Mouse (Mus musculus) large intestine, adult 2 months (tissue): ENCODE data around the gene Mapk3. TPM values are rescaled to one million over a fixed set of nuclear protein-coding genes. Genes with fewer than 3 reads are reported as not detected.
"Not testable (repeated sequence)": the region's sequence is repeated elsewhere in the genome, so short reads cannot be mapped to it uniquely, and the experiment has no call there.

Experiments used
- DNase-seq: peaks from one replicate; pipeline ENCODE4 v3.0.0-alpha.2; 2012; ENCODE audit warnings: low read depth, low spot score
- WGBS: fragments of 180-500 bp; shearing (Covaris S2); methylation state at CpG from one replicate; pipeline ENCODE4 v1.1.7; 2018; 5-methylcytosine and 5-hydroxymethylcytosine counted together
- polyA plus RNA-seq: library from polyadenylated mRNA; depleted of rRNA; stranded (reverse); fragments of >200 nt; gene quantifications from 2 replicates; pipeline ENCODE4 v1.2.3, GENCODE M21; 2012

Mapk3 gene
- polyA plus RNA-seq, 1 experiment = 498 TPM

DNA sequence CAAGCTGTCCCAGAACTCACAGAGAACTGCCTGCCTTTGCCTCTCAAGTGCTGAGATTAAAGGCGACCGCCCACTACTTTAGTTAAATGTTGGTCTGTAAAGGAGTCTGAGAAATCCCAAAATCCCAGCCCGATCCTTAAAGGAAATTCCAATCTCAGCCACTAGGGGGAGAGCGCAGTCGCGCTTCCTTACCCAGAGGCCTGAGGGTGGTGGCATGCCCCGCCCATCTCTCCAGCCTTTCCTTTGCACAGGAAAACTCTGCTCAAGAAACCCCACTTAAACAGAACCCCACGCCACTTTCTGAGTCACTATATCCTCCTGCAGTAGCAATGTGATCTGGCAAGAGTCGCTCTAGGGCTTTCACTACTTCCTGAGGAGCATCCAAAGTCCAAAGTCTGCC, 4.5 kb upstream of the Mapk3 start:
- no peak for DNase-seq
- 1% methylated on average over 9 of the region's 9 CpGs for WGBS

DNA sequence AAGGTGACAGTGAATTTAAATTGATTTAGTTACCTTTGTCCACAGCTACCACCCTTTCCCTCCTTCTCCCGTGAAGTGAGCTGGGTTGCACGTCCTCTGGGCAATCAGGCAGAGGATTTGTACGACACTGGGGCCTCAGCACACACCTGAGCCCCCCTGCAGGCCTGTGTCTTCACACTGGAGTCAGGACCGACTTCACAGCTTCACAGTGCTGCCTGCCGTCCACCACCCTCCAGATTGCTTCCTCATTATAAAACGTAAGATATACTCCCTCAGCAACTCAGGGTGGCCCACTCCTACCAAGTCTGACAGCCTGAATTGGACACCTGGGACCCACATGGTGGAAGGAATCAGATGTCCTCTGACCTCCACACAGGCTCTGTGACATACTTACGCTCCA, 862 bp upstream of the Mapk3 start:
- WGBS = 79% methylated on average over 7 of the region's 7 CpGs
- no peak for DNase-seq

DNA sequence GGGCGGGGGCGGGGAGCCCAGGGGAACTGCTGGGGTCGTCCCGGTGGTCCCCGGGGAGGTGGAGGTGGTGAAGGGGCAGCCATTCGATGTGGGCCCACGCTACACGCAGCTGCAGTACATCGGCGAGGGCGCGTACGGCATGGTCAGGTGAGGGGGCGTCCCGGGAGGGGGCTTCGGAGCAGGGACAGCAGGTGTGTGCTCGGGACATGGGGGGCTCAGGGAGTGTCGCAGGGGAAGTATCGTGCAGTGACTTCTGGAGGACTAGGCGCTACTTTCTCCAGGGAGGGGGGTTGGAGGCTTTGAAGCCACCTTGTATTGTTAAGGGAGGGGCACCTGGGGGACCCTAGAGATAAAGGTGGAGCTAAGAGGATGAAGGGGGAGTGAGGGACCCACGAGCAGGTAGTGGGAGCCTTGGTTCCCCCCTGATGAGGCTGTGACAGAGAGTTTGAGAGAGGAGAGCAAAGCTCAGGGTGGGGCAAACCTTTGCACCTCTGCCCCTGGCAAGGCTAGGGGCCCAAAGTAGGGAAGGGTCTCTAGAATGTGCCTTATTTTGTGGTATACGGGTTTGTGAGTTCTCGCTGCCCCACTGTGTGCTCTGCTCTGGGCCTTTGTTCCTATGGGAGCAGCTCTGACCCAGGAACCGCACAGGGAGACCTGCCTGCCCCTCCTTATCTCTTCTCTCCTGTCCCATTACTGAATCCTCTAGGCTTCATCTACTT, 430 bp downstream of the Mapk3 start:
- 0% methylated on average over 22 of the region's 24 CpGs for WGBS
- DNase-seq = no peak

DNA sequence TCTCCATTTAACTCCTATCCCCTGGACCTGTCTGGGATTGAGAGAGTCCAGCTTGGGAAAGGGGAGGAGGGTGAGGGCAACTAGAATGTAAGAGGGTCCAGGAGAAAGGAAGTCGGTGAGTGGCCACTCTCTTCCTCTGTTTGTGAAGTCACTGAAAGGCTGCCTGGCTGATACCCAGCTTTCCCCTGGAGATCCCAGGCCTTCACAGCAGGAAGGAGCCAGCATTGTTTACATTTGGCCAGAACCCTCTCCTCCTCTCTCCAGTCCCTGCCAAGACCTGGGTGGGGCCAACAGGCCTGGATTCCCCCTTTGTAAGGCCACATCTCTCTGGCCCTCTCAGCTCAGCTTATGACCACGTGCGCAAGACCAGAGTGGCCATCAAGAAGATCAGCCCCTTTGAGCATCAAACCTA, 996 bp downstream of the Mapk3 start:
- DNase-seq = no peak
- 2% methylated on average over 3 of the region's 3 CpGs for WGBS

DNA sequence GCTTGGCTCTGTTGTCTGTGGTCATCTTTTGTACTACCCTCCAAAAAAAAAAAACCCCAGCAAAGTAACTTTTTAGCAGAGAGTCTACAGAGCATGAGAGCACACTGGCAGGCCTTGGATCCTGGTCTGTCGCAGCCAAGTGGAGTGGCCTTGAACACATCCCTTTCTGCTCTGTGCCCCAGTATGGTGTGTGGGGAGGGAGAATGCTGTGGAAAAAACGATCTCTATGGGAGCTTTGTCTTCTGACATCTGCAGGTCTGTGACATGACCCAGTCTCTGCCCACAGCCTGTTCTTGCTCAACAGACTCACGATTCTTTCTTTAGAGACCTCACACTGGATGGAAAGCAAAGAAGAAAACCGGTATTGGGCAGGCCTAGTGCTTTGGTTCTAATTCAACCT, 1.6 kb downstream of the Mapk3 start:
- DNase-seq = no peak
- 11% methylated on average over 4 of the region's 4 CpGs for WGBS

DNA sequence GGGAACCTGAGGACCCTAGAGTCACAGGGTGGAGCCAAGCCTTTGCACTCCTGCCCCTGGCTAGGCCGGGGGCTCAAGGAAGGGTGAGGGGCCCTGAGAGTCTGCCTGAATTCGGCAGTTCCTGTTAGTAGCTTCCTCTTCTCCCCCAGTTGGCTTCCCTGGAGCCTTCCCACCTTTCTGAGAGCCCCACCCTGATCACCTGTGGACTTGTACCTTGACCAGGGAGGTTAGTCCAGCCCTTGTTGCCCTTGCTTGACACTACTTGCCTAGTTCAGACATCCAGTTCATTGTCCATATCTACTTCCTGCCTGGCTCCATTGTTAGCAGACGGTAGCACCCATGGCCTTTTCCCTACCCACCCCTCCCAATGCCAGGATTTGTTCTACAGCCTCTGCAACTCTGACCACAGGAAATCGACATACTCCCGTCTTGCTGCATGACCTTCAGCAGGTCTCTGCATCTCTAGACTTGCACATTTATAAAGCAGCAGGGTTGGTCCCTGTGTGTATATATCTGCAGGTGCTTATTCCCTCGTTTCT, 2.2 kb downstream of the Mapk3 start:
- no peak for DNase-seq
- 20% methylated on average over 6 of the region's 6 CpGs for WGBS

DNA sequence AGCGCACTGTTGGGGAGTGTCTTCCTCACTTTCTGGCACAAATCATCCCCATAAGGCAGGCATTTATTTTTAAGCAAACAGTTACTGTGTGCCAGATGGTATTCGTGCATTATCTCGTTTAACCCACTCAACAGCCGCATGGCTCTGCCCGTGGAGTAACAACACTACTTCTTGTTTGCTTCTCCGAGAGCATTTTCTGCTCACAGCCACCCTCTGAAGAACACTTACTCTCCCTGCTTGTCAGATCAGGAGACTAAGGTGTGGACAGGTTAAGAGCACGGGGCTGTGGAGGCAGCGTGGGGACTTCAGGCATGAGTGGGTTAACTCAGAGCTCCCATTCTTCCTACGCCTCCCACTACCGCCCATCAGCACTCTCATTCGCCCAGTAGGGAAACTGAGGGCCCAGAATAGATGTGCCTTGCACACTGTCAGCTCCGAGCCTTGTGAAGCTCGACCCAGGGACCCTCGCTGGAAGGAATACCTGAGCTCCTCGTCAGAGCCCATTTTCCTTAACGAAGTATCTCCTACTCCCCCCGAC, 3.1 kb downstream of the Mapk3 start:
- WGBS = 54% methylated on average over 17 of the region's 17 CpGs
- no peak for DNase-seq

DNA sequence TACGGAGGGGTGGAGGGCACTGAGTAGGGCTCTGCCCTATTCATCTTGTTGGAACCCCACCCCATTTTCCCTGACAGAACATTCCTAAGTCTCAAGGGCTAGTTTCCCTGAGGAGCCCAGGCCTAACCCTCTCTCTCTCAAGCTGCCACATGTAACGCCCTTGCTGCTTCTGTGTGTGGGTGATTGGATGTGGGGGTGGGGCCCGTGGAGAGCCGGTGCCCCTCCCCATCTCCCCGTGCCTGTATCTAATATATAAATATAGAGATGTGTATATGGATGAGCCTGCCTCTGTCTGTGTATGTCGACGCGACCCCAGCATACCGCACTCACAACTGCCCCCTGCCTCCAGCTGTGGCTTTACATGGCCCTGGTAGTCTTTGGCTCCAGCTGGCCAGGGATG, 6.1 kb downstream of the Mapk3 start:
- WGBS = 70% methylated on average over 9 of the region's 9 CpGs
- no peak for DNase-seq

DNA sequence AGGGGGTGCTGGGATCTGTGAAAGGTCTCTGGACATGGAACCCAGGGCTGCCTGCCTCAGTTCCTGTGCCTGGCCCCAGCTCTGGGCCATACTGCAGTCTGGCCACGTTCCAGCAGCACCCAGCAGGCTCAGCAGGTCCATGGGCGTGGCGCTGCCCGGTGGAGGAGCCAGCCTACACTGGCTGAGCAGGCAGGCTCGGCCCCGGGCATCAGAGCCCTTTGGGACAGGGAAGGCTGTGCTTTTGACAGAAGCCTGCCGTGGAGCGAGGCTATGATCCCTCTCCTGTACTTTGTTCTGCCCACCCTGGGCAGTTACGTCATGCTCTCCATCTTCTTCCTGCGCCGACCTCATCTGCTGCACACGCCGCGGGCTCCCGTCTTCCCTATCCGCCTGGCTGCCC, 6.8 kb downstream of the Mapk3 start, which contains the start of gene Gdpd3:
Gene Gdpd3, plus strand, starts transcription at position 134 of the 400 bp plus-strand sequence.
- 61% methylated on average over 16 of the region's 16 CpGs for WGBS
- DNase-seq = no peak

DNA sequence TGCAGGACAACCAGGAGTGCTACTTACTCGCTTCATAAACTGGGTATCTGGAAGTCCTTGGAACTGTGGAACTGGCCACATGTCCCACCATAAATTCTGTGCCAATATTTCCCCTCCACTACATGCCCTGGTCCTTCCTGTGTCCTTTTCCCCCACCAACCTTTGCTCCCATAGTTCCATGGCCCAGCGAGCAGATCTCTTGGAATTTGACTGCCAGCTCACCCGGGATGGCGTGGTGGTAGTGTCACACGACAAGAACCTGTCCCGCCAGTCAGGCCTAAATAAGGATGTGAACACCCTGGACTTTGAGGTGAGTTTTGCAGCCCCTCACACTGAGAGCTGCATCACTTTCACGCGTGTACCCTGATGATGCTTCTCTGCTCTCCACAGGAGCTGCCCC, 7.6 kb downstream of the Mapk3 start:
- no peak for DNase-seq
- whole genome bisulfite sequencing = 88% methylated on average over 8 of the region's 8 CpGs

DNA sequence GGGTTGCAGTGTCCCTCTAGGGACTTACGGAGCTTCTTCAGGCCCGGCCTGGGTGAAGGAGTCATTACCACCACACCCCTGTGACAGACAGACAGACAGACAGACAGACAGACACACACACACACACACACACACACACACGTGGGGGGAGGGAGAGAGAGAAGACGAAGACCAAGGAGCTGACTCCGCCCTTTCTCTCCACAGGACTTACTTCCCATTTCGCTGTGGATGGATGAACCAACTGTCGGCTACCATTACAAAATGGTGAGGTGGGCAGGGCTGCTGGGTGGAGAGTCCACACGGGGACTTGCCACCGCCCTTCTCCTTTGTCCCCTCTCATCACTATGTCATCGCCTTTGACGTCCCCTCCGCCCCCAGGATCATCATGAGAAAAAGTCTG, 11.4 kb downstream of the Mapk3 start:
- 78% methylated on average over 12 of the region's 12 CpGs for WGBS
- no peak for DNase-seq

DNA sequence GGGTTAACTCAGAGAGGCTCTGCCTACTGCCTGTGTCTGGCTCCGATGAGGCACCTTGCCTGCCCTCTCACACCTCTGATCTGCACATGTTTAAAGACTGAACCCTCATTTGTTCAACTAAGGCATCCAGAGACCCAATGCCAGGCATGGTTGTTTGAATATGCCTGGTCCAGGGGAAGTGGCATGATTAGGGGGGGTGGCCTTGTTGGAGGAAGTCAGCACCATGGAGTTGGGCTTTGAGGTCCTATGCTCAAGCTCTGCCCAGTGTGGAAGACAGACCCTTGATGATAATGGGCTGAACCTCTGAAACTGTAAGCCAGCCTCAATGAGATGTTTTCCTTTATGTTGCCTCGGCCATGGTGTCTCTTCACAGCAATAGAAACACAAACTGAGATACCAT, 13.9 kb downstream of the Mapk3 start:
- 76% methylated on average over 2 of the region's 2 CpGs for WGBS

DNA sequence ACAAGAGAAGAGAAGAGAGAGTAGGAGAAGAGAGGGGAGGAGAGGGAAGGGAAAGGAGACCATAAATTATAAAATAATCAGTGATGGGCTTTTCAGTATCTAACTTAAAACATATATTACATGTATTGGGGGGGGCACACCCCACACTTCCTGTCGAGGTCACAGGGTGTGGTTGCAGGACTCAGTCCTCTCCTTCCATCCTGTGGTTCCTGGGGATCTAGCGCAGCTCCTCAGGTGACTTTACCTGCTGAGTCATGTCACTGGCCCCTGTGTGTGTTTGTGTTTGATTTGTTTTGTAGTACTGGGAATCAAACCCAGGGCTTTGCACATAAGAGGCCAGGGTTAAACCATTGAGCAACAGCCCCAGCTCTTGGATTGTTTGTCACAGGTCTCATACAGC, 15.1 kb downstream of the Mapk3 start:
- DNase-seq = no peak
- WGBS = 28% methylated on average over 2 of the region's 2 CpGs

More for the DNA sequence above, 13.9 kb downstream of the Mapk3 start:
- DNase-seq = no peak

DNA sequence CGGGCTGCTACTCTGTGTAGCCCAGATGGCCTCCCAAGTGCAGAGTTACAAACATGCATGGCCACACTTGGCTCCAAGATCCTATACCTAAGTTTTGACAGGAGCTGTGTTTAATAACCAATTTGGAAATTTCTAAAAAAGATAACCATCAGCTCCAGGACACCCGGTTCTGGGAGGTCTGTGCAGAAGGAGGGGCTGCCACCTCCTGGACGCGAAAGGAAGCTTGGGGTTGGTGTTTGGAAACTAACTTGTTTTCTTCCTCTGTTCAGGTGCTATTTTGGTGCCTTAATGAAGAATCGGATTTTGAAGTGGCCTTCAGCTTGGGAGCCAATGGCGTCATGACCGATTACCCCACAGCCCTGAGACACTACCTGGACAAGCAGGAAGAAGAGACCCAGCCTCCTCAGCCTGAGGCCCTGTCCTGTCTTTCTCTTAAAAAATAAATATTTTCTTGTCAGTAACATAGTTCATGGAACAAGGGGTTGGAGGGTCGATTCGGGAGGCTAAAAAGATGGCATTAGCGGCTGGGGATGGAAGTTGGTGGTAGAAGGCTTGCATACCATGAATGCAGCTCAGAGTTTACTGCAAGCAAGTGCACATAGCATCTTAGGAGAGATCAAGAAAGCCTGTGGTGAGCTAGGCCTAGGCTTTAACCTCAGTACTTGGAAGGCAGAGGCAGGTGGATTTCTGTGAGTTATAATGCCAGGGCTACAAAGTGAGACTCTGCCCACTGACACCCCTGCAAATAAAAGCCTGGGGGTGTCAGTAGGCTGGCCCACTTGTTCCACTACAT, 16.0 kb downstream of the Mapk3 start:
- no peak for DNase-seq
- WGBS = 69% methylated on average over 10 of the region's 10 CpGs

DNA sequence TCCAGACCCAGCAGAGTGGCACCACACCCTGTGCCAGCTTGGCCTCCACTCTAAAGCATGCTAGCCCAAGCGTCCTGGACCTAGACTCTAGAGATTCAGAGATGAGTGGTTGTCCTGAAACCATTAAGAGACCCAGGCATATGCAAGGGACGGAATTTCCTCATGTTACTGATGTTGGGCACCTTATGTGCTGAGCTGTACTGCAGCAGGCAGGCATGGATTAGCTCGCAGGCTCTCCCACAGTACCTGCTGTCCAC, 16.5 kb downstream of the Mapk3 start:
- WGBS = 50% methylated on average over 3 of the region's 3 CpGs
- no peak for DNase-seq

DNA sequence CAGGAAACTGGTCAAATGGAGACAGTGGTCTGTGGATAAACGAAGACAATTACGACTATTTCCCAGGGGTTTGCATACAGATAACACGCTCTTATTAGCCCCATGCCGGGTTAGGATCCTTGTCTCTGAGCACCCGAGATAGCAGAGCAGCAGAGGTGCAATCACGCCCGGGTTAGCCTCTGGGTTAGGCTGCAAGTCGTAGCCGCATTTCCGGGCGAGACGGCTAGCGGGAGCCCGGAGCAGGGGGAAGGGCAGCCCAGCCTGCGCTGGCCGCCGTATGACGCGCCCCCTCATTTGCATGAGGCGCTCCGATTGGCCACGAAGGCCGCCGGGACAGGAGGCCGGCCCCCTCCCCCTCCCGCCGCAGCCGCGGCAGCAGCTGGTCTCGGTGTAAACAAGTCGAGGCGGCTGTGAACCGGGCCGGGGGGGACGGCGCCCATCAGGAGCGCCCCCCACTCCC, 17.2 kb downstream of the Mapk3 start, which contains the start of gene Ypel3:
Gene Ypel3, plus strand, starts transcription at position 358 of the 460 bp plus-strand sequence.
- DNase-seq = no peak
- WGBS = under 1% methylated on average over 36 of the region's 37 CpGs

DNA sequence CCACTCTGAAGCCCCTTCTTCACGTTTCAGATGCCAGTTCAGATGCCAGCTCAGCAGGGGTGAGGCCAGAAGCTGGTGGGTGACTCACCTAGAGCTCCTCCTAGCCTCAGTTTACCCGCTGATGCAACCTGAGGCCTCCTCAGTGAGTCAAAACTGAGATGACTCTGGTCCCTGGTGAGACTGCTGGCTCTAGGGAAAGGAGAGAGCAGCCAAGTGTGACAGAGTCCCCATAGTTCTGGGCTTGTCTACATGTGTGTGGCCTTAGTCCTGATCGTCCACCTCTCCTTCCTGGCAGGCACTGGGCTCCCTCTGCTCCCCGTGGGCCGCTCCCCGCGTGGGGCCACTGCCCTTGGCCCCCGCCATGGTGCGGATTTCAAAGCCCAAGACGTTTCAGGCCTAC, 18.1 kb downstream of the Mapk3 start:
- DNase-seq = no peak
- WGBS = 53% methylated on average over 10 of the region's 10 CpGs

DNA sequence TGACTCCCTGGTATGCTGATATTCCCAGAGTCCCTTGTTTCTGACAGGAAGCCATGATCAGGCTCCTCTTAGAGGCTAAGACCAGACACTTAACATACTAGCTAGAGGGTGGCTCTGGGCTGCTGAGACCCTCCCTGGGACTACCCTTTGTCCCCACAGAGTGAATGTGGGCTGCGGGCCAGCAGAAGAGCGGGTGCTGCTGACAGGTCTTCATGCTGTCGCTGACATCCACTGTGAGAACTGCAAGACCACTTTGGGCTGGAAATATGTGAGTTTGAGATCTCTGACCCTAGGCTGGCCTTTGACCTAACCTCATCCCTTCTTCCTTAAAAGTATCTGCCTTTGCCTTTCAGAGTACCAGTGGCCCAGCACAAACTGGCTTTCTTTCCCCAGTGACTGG, 18.7 kb downstream of the Mapk3 start:
- DNase-seq = no peak
- WGBS = 87% methylated on average over 3 of the region's 3 CpGs

DNA sequence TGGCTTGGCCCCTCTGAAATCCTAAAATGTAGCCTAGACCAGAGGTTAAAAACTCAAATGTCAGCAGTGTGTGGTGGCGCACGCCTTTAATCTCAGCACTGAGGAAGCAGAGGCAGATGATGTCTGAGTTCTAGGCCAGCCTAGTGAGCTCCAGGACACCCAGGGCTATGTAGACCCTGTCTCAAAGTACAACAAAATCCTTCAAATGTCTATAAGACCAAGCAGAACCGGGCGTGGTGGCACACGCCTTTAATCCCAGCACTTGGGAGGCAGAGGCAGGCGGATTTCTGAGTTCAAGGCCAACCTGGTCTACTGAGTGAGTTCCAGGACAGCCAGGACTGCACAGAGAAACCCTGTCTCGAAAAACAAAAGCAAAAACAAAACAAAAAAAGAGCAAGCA, 19.7 kb downstream of the Mapk3 start:
- WGBS = 75% methylated on average over 7 of the region's 7 CpGs
- not testable (repeated sequence) for DNase-seq
